In genomic region chr15:92396770-92397608, GRCm38 (mm10) we compare ENCODE assay signal across 8 mouse cellular contexts. TPM values are rescaled to one million over a fixed set of nuclear protein-coding genes. Genes with fewer than 3 reads are reported as not detected.
A peak's percentile ranks its signal among the peaks of the same experiment; 100 is the strongest.
DNase-seq lines count a peak whose midpoint lies in the region; ATAC-seq and TF ChIP-seq lines count a peak whose summit lies in the region.
"Had no signal": no experiment of that assay in that cellular context is flagged by ENCODE, and none has a peak within 500 bp of the region (broad histone marks: within the 10 kb centered on the region; RNA-seq: fewer than 3 reads in every experiment).

Pdzrn4 (plus strand) TSS chr15:92396881.

- H3K27me3 ChIP-seq in hindbrain, embryonic 10.5 days (ENCODE audit: insufficient read depth, poor library complexity, severe bottlenecking) = peaks cover 42% of the 10 kb centered on the region
- peaks cover 51% of the 10 kb centered on the region for H3K27me3 ChIP-seq in limb, embryonic 10.5 days (ENCODE audit: low read depth, poor library complexity, severe bottlenecking)
- no peaks in the 10 kb centered on the region; the same call in 1 of the 2 replicates for H3K27me3 ChIP-seq in thymus, adult 2 months (ENCODE audit: control insufficient read depth, insufficient read depth, low read length)

- H3K27ac ChIP-seq in ES-E14 (ENCODE audit: insufficient read depth, low read depth, low read length, poor library complexity, severe bottlenecking) = no peak within 1 kb of the TSS
- peak within 1 kb of the TSS; percentile 77 for H3K27ac ChIP-seq in hindbrain, embryonic 10.5 days
- peak within 1 kb of the TSS; percentile 53 for H3K27ac ChIP-seq in limb, embryonic 10.5 days
- no peak within 1 kb of the TSS for H3K27ac ChIP-seq in olfactory bulb, adult 2 months (ENCODE audit: insufficient read depth, low read depth, low read length)
- no peak within 1 kb of the TSS for H3K27ac ChIP-seq in thymus, adult 2 months (ENCODE audit: control insufficient read depth, insufficient read depth, low read length)

- H3K9ac ChIP-seq in ES-E14 (ENCODE audit: insufficient read depth, low read depth, low read length, poor library complexity, severe bottlenecking) = peak within 1 kb of the TSS; percentile 59; the same call in 1 of the 2 replicates

- under 1% methylated on average over 65 of the region's 65 CpGs for WGBS in hindbrain, embryonic 10.5 days
- WGBS in limb, embryonic 10.5 days = under 1% methylated on average over 65 of the region's 65 CpGs
- under 1% methylated on average over 65 of the region's 65 CpGs for WGBS in olfactory bulb, adult 2 months
- WGBS in thymus, adult 2 months = 7% methylated on average over 65 of the region's 65 CpGs

- in situ Hi-C loops in ES-E14 (cut with MboI; ENCODE audit: low sequenced_read_pairs in 2 of 2, unreplicated experiment in 2 of 2) = no loop called here

- peak within 1 kb of the TSS; percentile 71 to 75 for H3K4me3 ChIP-seq in ES-E14 (ENCODE audit: insufficient read depth in 1 of 2, low read depth in 1 of 2, low read length in 2 of 2, poor library complexity in 1 of 2, severe bottlenecking in 1 of 2)
- H3K4me3 ChIP-seq in hindbrain, embryonic 10.5 days = peak within 1 kb of the TSS; percentile 75
- peak within 1 kb of the TSS; percentile 59 for H3K4me3 ChIP-seq in limb, embryonic 10.5 days
- H3K4me3 ChIP-seq in olfactory bulb, adult 2 months (ENCODE audit: insufficient read depth, low read depth, low read length) = peak within 1 kb of the TSS; percentile 56
- H3K4me3 ChIP-seq in thymus, adult 2 months (ENCODE audit: control insufficient read depth, insufficient read depth, low read length) = no peak within 1 kb of the TSS

- no peaks in the 10 kb centered on the region for H3K36me3 ChIP-seq in ES-E14 (ENCODE audit: control insufficient read depth, insufficient read depth, low read length, poor library complexity, severe bottlenecking)
- H3K36me3 ChIP-seq in hindbrain, embryonic 10.5 days = no peaks in the 10 kb centered on the region
- H3K36me3 ChIP-seq in limb, embryonic 10.5 days = no peaks in the 10 kb centered on the region
- H3K36me3 ChIP-seq in thymus, adult 2 months (ENCODE audit: control insufficient read depth, insufficient read depth, low read length) = no peaks in the 10 kb centered on the region

- peaks cover 2 to 3% of the 10 kb centered on the region in 2 experiments; a peak in 1 of 4 replicates for H3K4me1 ChIP-seq in ES-E14 (ENCODE audit: control insufficient read depth in 2 of 2, insufficient read depth in 2 of 2, low read length in 2 of 2, poor library complexity in 1 of 2)
- peaks cover 19% of the 10 kb centered on the region for H3K4me1 ChIP-seq in hindbrain, embryonic 10.5 days (replicated peaks)
- H3K4me1 ChIP-seq in limb, embryonic 10.5 days = peaks cover 30% of the 10 kb centered on the region
- peaks cover 11% of the 10 kb centered on the region for H3K4me1 ChIP-seq in olfactory bulb, adult 2 months (ENCODE audit: control insufficient read depth, insufficient read depth, low read length)
- no peaks in the 10 kb centered on the region for H3K4me1 ChIP-seq in thymus, adult 2 months (replicated peaks; ENCODE audit: control insufficient read depth, insufficient read depth, low read length)

- TF ChIP-seq POLR2A in olfactory bulb, adult 2 months (IDR thresholded peaks at IDR 0.05; ENCODE audit: insufficient read depth, low read depth, low read length) = no peak
- TF ChIP-seq POLR2A in thymus, adult 2 months (IDR thresholded peaks at IDR 0.05; ENCODE audit: control insufficient read depth, extremely low read depth, insufficient read depth, low read length, poor library complexity) = no peak

- peak; percentile 85 for ATAC-seq in frontal cortex, adult (ENCODE audit: low TSS enrichment)

- DNase-seq in ES-E14 (ENCODE audit: low read depth, low spot score) = no peak
- peak; percentile 44 for DNase-seq in adrenal gland, postnatal 10 days
- DNase-seq in hindbrain, embryonic 10.5 days (ENCODE audit: low spot score) = peak; percentile 63
- peak; percentile 70 for DNase-seq in limb, embryonic 10.5 days (ENCODE audit: low spot score)
- no peak for DNase-seq in thymus, adult 2 months

- H3K9me3 ChIP-seq in ES-E14 (ENCODE audit: control insufficient read depth, insufficient read depth, low read depth, low read length) = no peaks in the 10 kb centered on the region
- H3K9me3 ChIP-seq in hindbrain, embryonic 10.5 days = no peaks in the 10 kb centered on the region
- no peaks in the 10 kb centered on the region for H3K9me3 ChIP-seq in limb, embryonic 10.5 days (replicated peaks)

- no peak; the same call in 1 of the 2 replicates for TF ChIP-seq CTCF in olfactory bulb, adult 2 months (IDR thresholded peaks at IDR 0.05; ENCODE audit: insufficient read depth, low read depth, low read length)
- TF ChIP-seq CTCF in thymus, adult 2 months (IDR thresholded peaks at IDR 0.05; ENCODE audit: borderline replicate concordance, control insufficient read depth, extremely low read depth, insufficient read depth, low read length, poor library complexity) = no peak

TF ChIP-seq in ES-E14, 5 proteins besides CTCF, POLR2A, EP300 and RAD21:
- no peak for TF ChIP-seq HCFC1 (IDR thresholded peaks at IDR 0.05; ENCODE audit: borderline replicate concordance, insufficient read depth, low read length)
- no peak for TF ChIP-seq ZC3H11A (IDR thresholded peaks at IDR 0.05; ENCODE audit: borderline replicate concordance, low read depth, low read length)
- no peak for TF ChIP-seq ZNF384 (IDR thresholded peaks at IDR 0.05; ENCODE audit: low read depth, low read length)
- no peak for TF ChIP-seq CHD2 (IDR thresholded peaks at IDR 0.05; ENCODE audit: low read depth, low read length)
- TF ChIP-seq MAFK (IDR thresholded peaks at IDR 0.05; ENCODE audit: insufficient read depth, low read depth, low read length) = no peak

RNA-seq across cellular contexts. Expression of gene Pdzrn4, which starts in this region (rescaled TPM):
- not detected in 2 replicates for total RNA-seq in ES-E14 (2012; rRNA removed)
- total RNA-seq in adrenal gland, postnatal 10 days (2021) = under 1 TPM; 0.30 to 0.42 TPM
- polyA plus RNA-seq in hindbrain, embryonic 10.5 days (2016; fragmentation: Nextera tagmentation; extraction: Ambion mirVana) = 7.3 and 14.0 TPM in 2 replicates
- 0.40 and 1.2 TPM in 2 replicates for polyA plus RNA-seq in limb, embryonic 10.5 days (2016; fragmentation: Nextera tagmentation; extraction: Ambion mirVana)
- not detected in 2 replicates for polyA plus RNA-seq in olfactory bulb, adult 2 months (2012; ENCODE audit: insufficient read depth, insufficient read length, low replicate concordance, missing spikeins)
- 0.62 and 1.2 TPM in 2 replicates for polyA plus RNA-seq in thymus, adult 2 months (2012; rRNA removed)
- total RNA-seq: neutrophil, adult 5-6 weeks had no signal

Comparison
In these comparisons a context has a peak if more than half of its experiments do, and no peak if none do; other contexts are left out.
1. Peak in DNase-seq in adrenal gland, postnatal 10 days; RNA of the gene not detected or under 1 TPM.
2. DNase-seq: peak in hindbrain, embryonic 10.5 days (single experiment) and limb, embryonic 10.5 days (single experiment); none in ES-E14 (single experiment) and thymus, adult 2 months (single experiment).
3. H3K27ac ChIP-seq: peak in hindbrain, embryonic 10.5 days (single experiment) and limb, embryonic 10.5 days (single experiment); none in ES-E14 (single experiment), olfactory bulb, adult 2 months (single experiment) and thymus, adult 2 months (single experiment).